Mouse (Mus musculus) E14TG2a.4 (cell line): ENCODE measurements around the gene Limd1.

ENCODE experiments used
- CTCF ChIP-seq: conservative IDR thresholded peaks from 2 replicates; pipeline ENCODE4 v1.5.1; 2014; ENCODE audit warnings: low read length
- NANOG ChIP-seq: IDR thresholded peaks from 2 replicates; pipeline ENCODE4 v1.6.1; 2014; ENCODE audit warnings: borderline replicate concordance, low read length, mixed read lengths

DNA sequence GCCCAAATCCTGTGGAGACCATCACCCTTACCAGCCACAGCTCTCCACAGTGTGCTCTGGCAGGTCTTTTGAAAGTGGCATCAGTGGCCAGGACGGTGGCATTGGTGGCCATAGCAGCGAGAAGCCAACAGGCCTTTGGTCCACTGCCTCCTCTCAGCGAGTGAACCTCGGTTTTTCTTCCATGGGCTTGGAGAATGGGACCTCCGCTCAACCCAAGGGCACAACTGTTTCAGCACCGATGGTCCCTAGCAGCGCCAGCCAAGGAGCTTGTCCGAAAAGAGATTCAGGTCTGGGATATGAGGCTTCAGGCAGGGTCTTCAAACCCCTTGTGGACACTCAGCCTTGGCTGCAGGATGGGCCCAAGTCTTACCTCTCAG, 1.4 kb downstream of the Limd1 start:
- no peak for TF ChIP-seq CTCF
- TF ChIP-seq NANOG: no peak
